Mouse (Mus musculus): ENCODE data around the gene Btbd18.

- TF ChIP-seq GATA1 (IDR thresholded peaks at IDR 0.05; ENCODE audit: borderline replicate concordance, low read length) = no peak
- no peak for TF ChIP-seq FLI1 (IDR thresholded peaks at IDR 0.05; ENCODE audit: low read length)
These were observed 23.3 kb upstream of the Btbd18 start for GRCm38 (mm10) chr2:84635611-84636010.

Measured in megakaryocyte, embryonic 14.5 days (primary cell).